Mouse (Mus musculus): ENCODE measurements around the gene Pfdn5.

Gene Pfdn5

DNA sequence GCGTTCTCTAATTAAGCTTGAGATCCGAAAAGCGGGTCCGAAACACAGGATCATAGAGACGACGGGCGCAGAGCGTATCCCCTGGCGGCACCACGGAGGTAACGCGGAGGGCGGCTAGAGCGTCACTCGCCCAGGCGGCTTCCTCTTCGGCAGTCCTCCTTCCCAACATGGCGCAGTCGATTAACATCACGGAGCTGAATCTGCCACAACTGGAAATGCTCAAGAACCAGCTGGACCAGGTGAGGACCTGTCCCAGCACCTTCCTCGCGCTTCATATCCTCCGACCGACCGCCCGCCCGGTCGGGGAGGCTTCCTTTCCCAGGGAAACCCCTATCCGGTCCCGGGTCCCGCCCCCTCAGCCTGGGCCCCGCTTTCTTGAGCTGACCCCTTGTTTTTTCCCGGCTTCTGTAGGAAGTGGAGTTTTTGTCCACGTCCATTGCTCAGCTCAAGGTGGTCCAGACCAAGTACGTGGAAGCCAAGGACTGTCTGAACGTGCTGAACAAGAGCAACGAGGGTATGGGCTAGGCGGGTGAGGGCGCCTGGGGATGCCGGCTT is at the start of gene Pfdn5:
TSS of gene Pfdn5 (plus strand) at position 95 of the 555 bp plus-strand sequence.
- DNase-seq (ENCODE audit: inconsistent age in 2 of 2, low spot score in 1 of 2), result peak; percentile 89 to 96

DNA sequence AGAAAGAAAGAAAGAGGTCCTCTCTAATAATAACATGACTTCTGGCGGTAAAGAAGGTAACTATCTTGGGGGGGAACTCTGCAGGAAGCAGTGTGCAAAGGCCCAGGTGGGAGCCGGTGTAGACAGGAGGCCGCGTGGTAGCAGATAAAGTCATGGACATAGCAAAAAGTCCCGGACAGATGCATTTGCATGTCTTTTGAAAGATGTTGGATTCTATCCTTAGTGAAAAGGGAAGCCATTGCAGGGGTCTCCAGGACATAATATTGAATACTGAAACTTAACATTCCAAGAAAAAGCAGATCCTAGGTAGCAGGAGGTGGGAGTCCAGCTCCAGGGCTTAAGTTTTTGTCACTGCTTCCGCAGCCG is 47.2 kb upstream of the Pfdn5 start:
- no peak for DNase-seq (ENCODE audit: inconsistent age in 2 of 2, low spot score in 1 of 2)

DNA sequence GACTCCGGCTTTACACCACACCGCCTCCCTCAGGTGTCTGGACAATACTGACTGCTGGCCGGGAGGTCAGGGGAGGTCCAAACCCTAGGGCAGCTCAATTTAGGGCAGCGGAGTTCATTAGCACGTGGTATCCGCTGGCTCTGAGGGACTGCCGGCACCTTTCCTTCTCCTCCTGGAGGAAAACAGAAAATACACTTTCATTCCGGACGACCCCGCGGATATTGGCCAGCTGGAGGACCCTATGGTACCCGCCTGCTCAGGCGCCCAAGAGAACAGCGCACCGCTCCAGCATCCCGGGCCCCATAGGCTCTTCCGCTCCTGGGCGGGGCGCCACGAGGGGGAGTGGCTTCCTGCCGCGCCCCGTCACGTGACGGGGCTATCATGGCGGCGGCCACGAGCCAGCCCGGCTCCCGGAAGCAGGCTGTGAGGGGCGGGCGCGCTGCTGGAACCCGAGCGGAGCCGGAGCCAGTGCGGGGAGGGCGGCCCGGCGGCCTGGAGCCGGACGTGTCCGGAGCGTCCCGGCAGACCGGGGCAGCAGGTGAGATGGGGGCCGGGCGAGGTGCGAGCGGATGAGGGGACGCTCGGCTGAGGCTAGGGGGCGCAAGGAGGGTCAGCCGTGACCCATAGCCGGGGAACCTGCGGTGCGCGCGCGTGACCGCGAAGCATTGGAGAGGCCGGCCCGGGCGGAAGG is 46.7 kb upstream of the Pfdn5 start, which contains the start of gene Mfsd5:
TSS of gene Mfsd5 (plus strand) at position 363 of the 691 bp plus-strand sequence.
- DNase-seq (ENCODE audit: inconsistent age in 2 of 2, low spot score in 1 of 2), result peak; percentile 89 to 96

GRCm38 (mm10) chr15:102279783-102280520 is 46.0 kb upstream of the Pfdn5 start:
- peak in 1 of 2 experiments; percentile 49 for DNase-seq (ENCODE audit: inconsistent age in 2 of 2, low spot score in 1 of 2)

- DNase-seq (ENCODE audit: inconsistent age in 2 of 2, low spot score in 1 of 2), result peak in 1 of 2 experiments; percentile 22
Observed at GRCm38 (mm10) chr15:102280623-102281022, 45.3 kb upstream of the Pfdn5 start.

DNA sequence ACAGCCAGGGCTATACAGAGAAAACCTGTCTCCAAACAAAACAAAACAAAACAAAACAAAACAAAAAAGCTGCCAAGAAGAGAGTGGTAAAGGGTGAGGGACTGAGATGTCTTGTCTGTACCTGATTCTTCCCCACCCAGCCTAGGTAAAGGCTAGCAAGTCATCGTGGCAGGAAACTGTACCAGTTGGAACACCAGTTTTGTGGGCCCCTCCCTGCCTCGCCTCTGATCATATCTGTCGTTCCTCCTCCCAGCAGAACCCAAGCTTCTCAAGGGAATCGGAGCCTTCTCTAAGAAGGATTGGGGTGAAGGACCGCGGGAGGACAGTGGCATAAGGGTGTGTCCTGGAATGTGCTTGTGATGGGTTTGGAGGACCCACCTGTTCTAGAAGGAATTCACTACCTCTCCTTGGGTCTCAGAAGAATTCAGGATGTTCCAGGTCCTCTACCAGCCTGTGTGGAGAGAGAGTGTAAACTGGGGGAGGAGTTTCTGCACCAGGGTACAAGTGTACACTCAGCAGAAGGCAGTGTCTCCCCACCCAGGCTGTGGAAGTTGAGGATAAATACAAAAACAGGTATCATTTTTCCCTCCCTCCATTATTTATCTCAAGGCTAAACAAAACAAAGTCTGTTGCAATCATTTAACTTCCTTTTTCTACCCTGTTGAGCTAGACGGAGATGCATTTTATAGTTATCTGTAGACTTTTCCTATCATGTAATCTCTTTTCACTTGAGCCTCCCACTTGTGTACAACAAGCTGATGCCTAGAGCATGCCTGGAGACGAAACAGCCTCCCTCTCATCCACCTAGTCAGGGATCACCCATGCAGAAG is 43.2 kb upstream of the Pfdn5 start:
- no peak for DNase-seq (ENCODE audit: inconsistent age in 2 of 2, low spot score in 1 of 2)

- no peak for DNase-seq (ENCODE audit: inconsistent age in 2 of 2, low spot score in 1 of 2)
Observed at GRCm38 (mm10) chr15:102283648-102284047, 42.3 kb upstream of the Pfdn5 start.

GRCm38 (mm10) chr15:102287395-102287794 is 38.5 kb upstream of the Pfdn5 start:
- peak; percentile 30 to 74 for DNase-seq (ENCODE audit: inconsistent age in 2 of 2, low spot score in 1 of 2)

GRCm38 (mm10) chr15:102295633-102296367 is 30.1 kb upstream of the Pfdn5 start, which contains the start of gene Espl1:
Gene Espl1 (plus strand): TSS chr15:102296266.
- peak; percentile 93 to 97 for DNase-seq (ENCODE audit: inconsistent age in 2 of 2, low spot score in 1 of 2)

GRCm38 (mm10) chr15:102296368-102297006 is 29.4 kb upstream of the Pfdn5 start:
- no peak for DNase-seq (ENCODE audit: inconsistent age in 2 of 2, low spot score in 1 of 2)

DNA sequence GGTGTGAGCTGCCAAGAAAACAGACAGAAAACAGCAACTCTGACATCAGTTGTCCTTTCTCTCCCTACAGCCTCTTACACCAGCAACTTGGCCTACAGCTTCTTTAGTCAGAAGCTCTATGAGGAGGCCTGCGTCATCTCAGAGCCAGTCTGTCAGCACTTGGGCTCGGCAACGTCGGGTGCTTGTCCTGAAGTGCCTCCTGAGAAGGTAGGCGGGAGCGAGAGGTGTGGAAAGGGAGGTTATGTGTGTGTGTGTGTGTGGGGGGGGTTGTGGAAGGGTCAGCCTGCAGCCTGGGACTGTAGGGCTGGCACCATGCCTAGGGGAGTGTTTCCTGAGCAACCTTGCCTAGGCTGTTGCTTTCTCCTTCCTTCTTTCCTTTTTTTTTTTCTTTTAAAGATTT is 23.4 kb upstream of the Pfdn5 start:
- no peak for DNase-seq (ENCODE audit: inconsistent age in 2 of 2, low spot score in 1 of 2)

DNA sequence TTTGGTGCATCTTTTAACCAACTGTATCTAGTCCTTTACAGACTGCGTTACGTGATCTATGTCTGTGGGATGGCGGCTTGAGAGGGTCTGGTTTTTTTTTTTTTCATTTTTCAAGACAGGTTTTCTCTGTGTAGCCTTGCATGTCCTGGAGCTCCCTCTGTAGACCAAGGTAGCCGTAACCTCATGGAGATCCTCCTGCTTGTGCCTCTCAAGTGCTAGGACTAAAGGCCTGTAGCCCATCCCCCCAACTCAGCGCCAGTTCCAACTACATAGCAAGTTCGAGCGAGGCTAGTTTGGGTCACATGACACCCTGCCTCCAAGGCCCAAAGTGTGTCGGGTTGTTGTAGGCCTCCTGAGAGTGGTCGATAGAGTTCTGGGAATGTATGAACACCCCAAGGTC is 17.2 kb upstream of the Pfdn5 start:
- DNase-seq (ENCODE audit: inconsistent age in 2 of 2, low spot score in 1 of 2), result no peak

DNA sequence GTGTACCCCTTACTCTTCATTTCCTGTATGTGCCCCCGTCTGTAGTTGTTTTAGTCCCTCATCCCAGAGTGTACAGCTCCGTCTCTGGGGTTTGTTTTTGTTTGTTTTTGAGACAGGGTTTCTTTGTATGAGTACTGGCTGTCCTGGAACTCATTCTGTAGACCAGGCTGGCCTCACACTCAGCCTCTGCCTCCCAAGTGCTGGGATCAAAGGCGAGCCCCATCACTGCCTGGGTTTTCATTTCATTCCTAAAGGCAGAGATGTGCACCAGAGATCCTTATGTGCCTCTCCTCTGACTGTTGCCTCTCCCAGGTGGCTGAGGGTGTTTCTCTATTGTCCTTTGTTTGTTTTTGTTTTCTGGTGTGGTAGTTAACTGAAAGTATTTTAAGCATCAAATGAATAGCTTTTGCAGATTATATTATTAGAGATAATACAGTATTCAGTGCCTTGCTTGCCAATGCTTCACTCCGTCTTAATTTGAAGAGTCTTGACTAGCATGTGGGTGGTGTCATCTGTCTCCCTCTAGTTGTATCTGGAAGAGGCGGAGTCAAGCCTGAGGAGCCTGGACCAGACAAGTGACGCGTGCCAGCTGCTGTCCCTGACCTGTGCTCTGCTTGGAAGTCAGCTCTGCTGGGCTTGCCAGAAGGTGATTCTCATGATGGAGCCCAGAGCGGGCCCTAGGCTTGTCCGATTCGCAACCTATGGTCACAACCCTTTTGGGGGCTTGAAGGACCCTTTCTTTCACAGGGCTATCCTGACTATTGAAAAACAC is 15.7 kb upstream of the Pfdn5 start:
- peak; percentile 76 to 81 for DNase-seq (ENCODE audit: inconsistent age in 2 of 2, low spot score in 1 of 2)

- no peak for DNase-seq (ENCODE audit: inconsistent age in 2 of 2, low spot score in 1 of 2)
Observed at GRCm38 (mm10) chr15:102311489-102311888, 14.4 kb upstream of the Pfdn5 start.

- peak in 1 of 2 experiments; percentile 36 for DNase-seq (ENCODE audit: inconsistent age in 2 of 2, low spot score in 1 of 2)
Observed at GRCm38 (mm10) chr15:102315292-102315691, 10.6 kb upstream of the Pfdn5 start.

DNA sequence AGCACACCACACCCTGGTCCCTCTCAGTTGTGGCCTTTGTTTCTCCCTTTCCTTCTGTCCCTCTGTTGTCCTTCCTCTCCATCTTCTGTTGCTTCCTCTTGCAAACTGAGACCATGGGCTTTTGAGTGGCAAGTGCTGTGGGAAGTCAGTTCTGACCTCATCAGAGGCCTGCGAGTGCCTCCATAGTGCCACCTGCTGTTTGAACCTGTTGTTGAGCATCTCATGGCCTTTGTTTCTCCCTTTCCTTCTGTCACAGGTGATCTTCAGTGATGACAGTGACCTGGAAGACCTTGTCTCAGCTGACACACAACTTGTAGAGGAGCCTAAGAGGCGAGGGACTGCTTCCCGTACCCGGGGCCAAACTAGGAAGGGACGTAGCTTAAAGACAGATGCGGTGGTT is 9.7 kb upstream of the Pfdn5 start:
- peak; percentile 66 to 88 for DNase-seq (ENCODE audit: inconsistent age in 2 of 2, low spot score in 1 of 2)

DNA sequence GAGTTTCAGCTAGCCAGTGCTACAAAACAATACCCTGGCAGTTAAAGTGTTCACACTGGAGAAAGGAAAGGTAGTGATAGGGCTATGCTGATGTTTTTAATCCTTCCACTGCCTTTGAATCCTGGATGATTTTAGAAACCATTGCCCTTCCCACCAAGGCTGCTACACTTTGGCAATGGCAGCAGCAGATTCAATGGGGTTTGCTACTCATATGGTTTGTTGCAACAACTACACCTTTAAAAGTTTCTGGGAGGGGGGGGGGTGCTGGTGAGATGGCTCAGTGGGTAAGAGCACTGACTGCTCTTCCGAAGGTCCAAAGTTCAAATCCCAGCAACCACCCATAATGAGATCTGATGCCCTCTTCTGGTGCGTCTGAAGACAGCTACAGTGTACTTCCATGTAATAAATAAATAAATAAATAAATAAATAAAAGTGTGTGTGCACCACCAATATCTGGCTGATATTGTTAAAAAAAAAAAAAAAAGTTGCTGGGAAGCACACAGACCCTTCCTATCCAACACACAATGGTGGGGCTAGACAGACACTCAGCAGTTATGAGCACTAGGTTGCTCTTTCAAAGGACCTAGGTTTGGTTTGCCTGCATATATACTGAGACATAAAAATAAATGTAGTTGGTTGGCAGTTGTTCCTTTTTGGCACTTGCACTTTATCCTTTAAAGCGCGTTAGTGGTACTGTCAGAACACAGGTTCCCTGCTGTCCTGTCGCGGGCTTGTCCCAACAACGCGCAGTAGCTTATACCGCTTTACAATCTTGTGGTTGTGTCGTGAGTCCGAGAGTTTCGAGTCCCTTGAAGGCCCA is 1.1 kb upstream of the Pfdn5 start:
- DNase-seq (ENCODE audit: inconsistent age in 2 of 2, low spot score in 1 of 2), result peak in 1 of 2 experiments; percentile 65

DNA sequence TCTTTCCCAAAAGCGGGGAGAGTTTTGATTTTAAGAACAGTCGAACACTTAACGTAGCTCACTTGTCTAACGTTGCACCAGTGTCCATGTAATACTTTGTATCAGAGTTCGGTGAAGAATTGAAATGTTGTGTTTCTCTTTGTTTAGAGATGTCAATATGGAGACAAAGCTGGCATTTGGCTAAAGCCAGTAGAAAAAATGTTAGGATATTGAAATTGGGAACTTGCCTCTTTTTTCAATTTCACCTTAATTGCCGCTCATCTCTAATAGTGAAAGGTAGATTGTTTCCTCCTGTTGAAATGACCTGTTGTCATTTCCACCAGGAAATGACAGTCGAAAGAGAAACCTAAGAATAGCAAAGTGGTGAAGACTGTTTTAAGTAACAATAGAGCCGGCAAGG is 976 bp downstream of the Pfdn5 start:
- DNase-seq (ENCODE audit: inconsistent age in 2 of 2, low spot score in 1 of 2), result no peak

All from adrenal gland, adult (tissue).